In genomic region chr13:22035267-22036148, GRCm38 (mm10) we compare ENCODE assay signal across 8 mouse cellular contexts. TPM values are rescaled to one million over a fixed set of nuclear protein-coding genes. Genes with fewer than 3 reads are reported as not detected.
DNase-seq lines count a peak whose midpoint lies in the region; ATAC-seq and TF ChIP-seq lines count a peak whose summit lies in the region.
"Not testable (repeated sequence)": the region's sequence is repeated elsewhere in the genome, so short reads cannot be mapped to it uniquely, and the experiment has no call there.

Gene Hist1h2ah, minus strand, starts transcription at chr13:22035568.
Gene Hist1h2bk, plus strand, starts transcription at chr13:22035870.

- ATAC-seq in forebrain, embryonic 11.5 days (replicated peaks; ENCODE audit: low FRiP score), result peak; percentile 98
- ATAC-seq in heart, embryonic 16.5 days (replicated peaks; ENCODE audit: extremely low read depth, insufficient read depth, low FRiP score), result peak; percentile 96
- ATAC-seq in liver, embryonic 13.5 days (ENCODE audit: low read depth), result peak; percentile 90
- peak; percentile 98 for ATAC-seq in stomach, embryonic 14.5 days (ENCODE audit: insufficient number of reproducible peaks, insufficient read depth, low FRiP score, low read depth)

- not testable (repeated sequence) for H3K9me3 ChIP-seq in E14TG2a.4 (ENCODE audit: low read length); forebrain, embryonic 11.5 days (ENCODE audit: control insufficient read depth, low read length); heart, embryonic 16.5 days (replicated peaks; ENCODE audit: control insufficient read depth, low read length); liver, embryonic 13.5 days (replicated peaks); stomach, embryonic 14.5 days (ENCODE audit: control insufficient read depth, low read depth, low read length)

- not testable (repeated sequence) for H3K27me3 ChIP-seq in E14TG2a.4 (ENCODE audit: insufficient read depth, low read length); forebrain, embryonic 11.5 days (ENCODE audit: control insufficient read depth, insufficient read depth, low read length); heart, embryonic 16.5 days (ENCODE audit: control insufficient read depth, insufficient read depth, low read length); liver, embryonic 13.5 days; stomach, embryonic 14.5 days (ENCODE audit: control insufficient read depth, insufficient read depth, low read length)

- TF ChIP-seq CTCF in E14TG2a.4 (conservative IDR thresholded peaks at IDR 0.05; ENCODE audit: low read length), result not testable (repeated sequence)

- peak; percentile 98 for DNase-seq in c-Kit-positive CD71-positive TER-119-positive erythroid progenitor cells, embryonic 14.5 days (ENCODE audit: low spot score)
- DNase-seq in forebrain, embryonic 11.5 days (ENCODE audit: low spot score), result peak; percentile 87
- peak; percentile 81 to 83 for DNase-seq in kidney, postnatal 25 days
- DNase-seq in liver, embryonic 13.5 days, result peak; percentile 91
- peak; percentile 82 to 83 for DNase-seq in natural killer cell, adult 2 months (ENCODE audit: low spot score in 2 of 2)

- under 1% methylated on average over 21 of the region's 69 CpGs for WGBS in forebrain, embryonic 11.5 days
- WGBS in heart, embryonic 16.5 days, result under 1% methylated on average over 21 of the region's 69 CpGs
- WGBS in liver, embryonic 13.5 days (ENCODE audit: insufficient replicate concordance), result 0% methylated on average over 24 of the region's 69 CpGs
- WGBS in stomach, embryonic 14.5 days, result under 1% methylated on average over 21 of the region's 69 CpGs

- H3K36me3 ChIP-seq in E14TG2a.4 (ENCODE audit: insufficient read depth, low read length); forebrain, embryonic 11.5 days (ENCODE audit: control insufficient read depth, insufficient read depth, low read length); heart, embryonic 16.5 days (ENCODE audit: control insufficient read depth, insufficient read depth); liver, embryonic 13.5 days; stomach, embryonic 14.5 days (ENCODE audit: control insufficient read depth, insufficient read depth, low read length): not testable (repeated sequence)

- H3K4me1 ChIP-seq in E14TG2a.4 (replicated peaks; ENCODE audit: low read depth, low read length), result peaks cover 56% of the 10 kb centered on the region
- H3K4me1 ChIP-seq in forebrain, embryonic 11.5 days (replicated peaks; ENCODE audit: control insufficient read depth, insufficient read depth, low read length); stomach, embryonic 14.5 days (ENCODE audit: control insufficient read depth, insufficient read depth, low read length): not testable (repeated sequence)
- H3K4me1 ChIP-seq in heart, embryonic 16.5 days (ENCODE audit: control insufficient read depth, insufficient read depth, low read length), result peaks cover 19% of the 10 kb centered on the region
- H3K4me1 ChIP-seq in liver, embryonic 13.5 days (replicated peaks), result peaks cover 60% of the 10 kb centered on the region

- peak within 1 kb of the TSS; percentile 96 for H3K27ac ChIP-seq in forebrain, embryonic 11.5 days (ENCODE audit: low read depth, low read length)
- peak within 1 kb of the TSS; percentile 79 for H3K27ac ChIP-seq in heart, embryonic 16.5 days (ENCODE audit: low read length)
- H3K27ac ChIP-seq in liver, embryonic 13.5 days, result peak within 1 kb of the TSS; percentile 100
- H3K27ac ChIP-seq in stomach, embryonic 14.5 days (ENCODE audit: low read length), result peak within 1 kb of the TSS; percentile 87

- peak within 1 kb of the TSS; percentile 83 for H3K4me2 ChIP-seq in forebrain, embryonic 11.5 days (ENCODE audit: low read depth, low read length, severe bottlenecking)
- peak within 1 kb of the TSS; percentile 69 for H3K4me2 ChIP-seq in heart, embryonic 16.5 days (ENCODE audit: low read depth, low read length)
- peak within 1 kb of the TSS; percentile 72 for H3K4me2 ChIP-seq in liver, embryonic 13.5 days
- peak within 1 kb of the TSS; percentile 66 for H3K4me2 ChIP-seq in stomach, embryonic 14.5 days (replicated peaks; ENCODE audit: low read depth, low read length)

- H3K4me3 ChIP-seq in E14TG2a.4 (replicated peaks; ENCODE audit: low read length), result peak within 1 kb of the TSS; percentile 77
- peak within 1 kb of the TSS; percentile 37 for H3K4me3 ChIP-seq in forebrain, embryonic 11.5 days (ENCODE audit: low read depth, low read length)
- peak within 1 kb of the TSS; percentile 56 for H3K4me3 ChIP-seq in heart, embryonic 16.5 days (ENCODE audit: low read length)
- peak within 1 kb of the TSS; percentile 66 for H3K4me3 ChIP-seq in liver, embryonic 13.5 days (replicated peaks)
- peak within 1 kb of the TSS; percentile 32 for H3K4me3 ChIP-seq in stomach, embryonic 14.5 days (ENCODE audit: low read depth, low read length)

- peak within 1 kb of the TSS; percentile 86 for H3K9ac ChIP-seq in forebrain, embryonic 11.5 days (ENCODE audit: low read length)
- H3K9ac ChIP-seq in heart, embryonic 16.5 days (ENCODE audit: low read length), result peak within 1 kb of the TSS; percentile 75
- peak within 1 kb of the TSS; percentile 80 for H3K9ac ChIP-seq in liver, embryonic 13.5 days
- peak within 1 kb of the TSS; percentile 47 for H3K9ac ChIP-seq in stomach, embryonic 14.5 days (replicated peaks; ENCODE audit: low read depth, low read length)

RNA-seq across cellular contexts. Expression of gene Hist1h2ah, which starts in this region (rescaled TPM):
- 5.6 TPM in 1 of 2 replicates, not detected in the other for polyA plus RNA-seq in forebrain, embryonic 11.5 days (2014; fragmentation: Nextera tagmentation; extraction: Ambion mirVana)
- polyA plus RNA-seq in heart, embryonic 16.5 days (2015; fragmentation: Nextera tagmentation; extraction: Ambion mirVana), result 5.3 and 7.9 TPM in 2 replicates
- 3.6 and 18.3 TPM in 2 replicates for polyA plus RNA-seq in liver, embryonic 13.5 days (2015; fragmentation: Nextera tagmentation; extraction: Ambion mirVana)
- 10.3 and 12.7 TPM in 2 replicates for polyA plus RNA-seq in stomach, embryonic 14.5 days (2014; fragmentation: Nextera tagmentation; extraction: Ambion mirVana)

RNA-seq across cellular contexts. Expression of gene Hist1h2bk, which starts in this region (rescaled TPM):
- 5.4 and 11.9 TPM in 2 replicates for polyA plus RNA-seq in forebrain, embryonic 11.5 days (2014; fragmentation: Nextera tagmentation; extraction: Ambion mirVana)
- polyA plus RNA-seq in heart, embryonic 16.5 days (2015; fragmentation: Nextera tagmentation; extraction: Ambion mirVana), result 1.6 and 3.1 TPM in 2 replicates
- polyA plus RNA-seq in liver, embryonic 13.5 days (2015; fragmentation: Nextera tagmentation; extraction: Ambion mirVana), result 3.5 and 3.7 TPM in 2 replicates
- 7.0 and 7.5 TPM in 2 replicates for polyA plus RNA-seq in stomach, embryonic 14.5 days (2014; fragmentation: Nextera tagmentation; extraction: Ambion mirVana)

Comparison
In these comparisons a context has a peak if more than half of its experiments do, and no peak if none do; other contexts are left out.
1. Peak in every context shown above with its lines: DNase-seq, ATAC-seq, H3K4me3 ChIP-seq and H3K27ac ChIP-seq.